Mouse (Mus musculus): ENCODE results near the gene Barhl1. TPM values are rescaled to one million over a fixed set of nuclear protein-coding genes. Genes with fewer than 3 reads are reported as not detected.

The Barhl1 gene
- polyA plus RNA-seq, 1 experiment from 2014 or later: 0.06 TPM

- H3K27ac ChIP-seq (ENCODE audit: low read length): no peak overlapping the region
These were observed 36.5 kb upstream of the Barhl1 start for GRCm38 (mm10) chr2:28952981-28953380.

GRCm38 (mm10) chr2:28946312-28946711, 29.8 kb upstream of the Barhl1 start:
- Histone ChIP-seq H3K4me2 (replicated peaks; ENCODE audit: low read depth, low read length) (no peak overlapping the region), H3K36me3 (ENCODE audit: insufficient read depth, low read length) (no peaks in the 10 kb centered on the region), H3K27me3 (replicated peaks; ENCODE audit: insufficient read depth, low read length) (no peaks in the 10 kb centered on the region), H3K4me3 (ENCODE audit: low read depth, low read length) (no peak overlapping the region), H3K27ac (ENCODE audit: low read length) (no peak overlapping the region), H3K9me3 (ENCODE audit: low read length) (no peaks in the 10 kb centered on the region), H3K4me1 (ENCODE audit: insufficient read depth, low read depth, low read length) (no peaks in the 10 kb centered on the region), H3K9ac (replicated peaks; ENCODE audit: low read depth) (no peak overlapping the region)
- no peak for DNase-seq (ENCODE audit: low spot score)
- 70% methylated on average over 3 of the region's 3 CpGs for WGBS
- no peak for TF ChIP-seq EP300 (IDR thresholded peaks at IDR 0.05)
- no peak for TF ChIP-seq CTCF (IDR thresholded peaks at IDR 0.05)
- no peak for ATAC-seq

More at GRCm38 (mm10) chr2:28952981-28953380, 36.5 kb upstream of the Barhl1 start:
- Histone ChIP-seq H3K9ac (replicated peaks; ENCODE audit: low read depth) (no peak overlapping the region), H3K4me3 (ENCODE audit: low read depth, low read length) (no peak overlapping the region), H3K4me1 (ENCODE audit: insufficient read depth, low read depth, low read length) (no peaks in the 10 kb centered on the region), H3K4me2 (replicated peaks; ENCODE audit: low read depth, low read length) (no peak overlapping the region), H3K9me3 (ENCODE audit: low read length) (no peaks in the 10 kb centered on the region), H3K36me3 (ENCODE audit: insufficient read depth, low read length) (no peaks in the 10 kb centered on the region), H3K27me3 (replicated peaks; ENCODE audit: insufficient read depth, low read length) (no peaks in the 10 kb centered on the region)
- DNase-seq (ENCODE audit: low spot score) (no peak), ATAC-seq (no peak)
- 43% methylated on average over 8 of the region's 8 CpGs for WGBS
- TF ChIP-seq EP300 (IDR thresholded peaks at IDR 0.05): no peak

- no peaks in the 10 kb centered on the region for H3K4me1 ChIP-seq (ENCODE audit: insufficient read depth, low read depth, low read length)
- H3K9ac ChIP-seq (replicated peaks; ENCODE audit: low read depth): no peak overlapping the region
- ATAC-seq (no peak), DNase-seq (ENCODE audit: low spot score) (no peak)
- no peaks in the 10 kb centered on the region for H3K9me3 ChIP-seq (ENCODE audit: low read length)
- no peak overlapping the region for H3K4me2 ChIP-seq (replicated peaks; ENCODE audit: low read depth, low read length)
- no peaks in the 10 kb centered on the region for H3K27me3 ChIP-seq (replicated peaks; ENCODE audit: insufficient read depth, low read length)
- H3K27ac ChIP-seq (ENCODE audit: low read length): no peak overlapping the region
- WGBS: 68% methylated on average over 6 of the region's 6 CpGs
- no peaks in the 10 kb centered on the region for H3K36me3 ChIP-seq (ENCODE audit: insufficient read depth, low read length)
- no peak for TF ChIP-seq CTCF (IDR thresholded peaks at IDR 0.05)
- no peak for TF ChIP-seq EP300 (IDR thresholded peaks at IDR 0.05)
- H3K4me3 ChIP-seq (ENCODE audit: low read depth, low read length): no peak overlapping the region
These were observed 28.9 kb upstream of the Barhl1 start for GRCm38 (mm10) chr2:28945388-28945787.

- TF ChIP-seq EP300 (IDR thresholded peaks at IDR 0.05) (no peak), CTCF (IDR thresholded peaks at IDR 0.05) (no peak)
- Histone ChIP-seq H3K4me3 (ENCODE audit: low read depth, low read length) (no peak overlapping the region), H3K9me3 (ENCODE audit: low read length) (no peaks in the 10 kb centered on the region), H3K4me1 (ENCODE audit: insufficient read depth, low read depth, low read length) (no peaks in the 10 kb centered on the region), H3K4me2 (replicated peaks; ENCODE audit: low read depth, low read length) (no peak overlapping the region), H3K36me3 (ENCODE audit: insufficient read depth, low read length) (no peaks in the 10 kb centered on the region), H3K27me3 (replicated peaks; ENCODE audit: insufficient read depth, low read length) (no peaks in the 10 kb centered on the region), H3K27ac (ENCODE audit: low read length) (no peak overlapping the region), H3K9ac (replicated peaks; ENCODE audit: low read depth) (no peak overlapping the region)
- no peak for DNase-seq (ENCODE audit: low spot score)
- 55% methylated on average over 30 of the region's 30 CpGs for WGBS
- ATAC-seq: no peak
These were observed 27.4 kb upstream of the Barhl1 start for GRCm38 (mm10) chr2:28943666-28944516.

- Histone ChIP-seq H3K4me1 (ENCODE audit: insufficient read depth, low read depth, low read length) (no peaks in the 10 kb centered on the region), H3K4me2 (replicated peaks; ENCODE audit: low read depth, low read length) (no peak overlapping the region), H3K27me3 (replicated peaks; ENCODE audit: insufficient read depth, low read length) (no peaks in the 10 kb centered on the region), H3K36me3 (ENCODE audit: insufficient read depth, low read length) (no peaks in the 10 kb centered on the region), H3K27ac (ENCODE audit: low read length) (no peak overlapping the region), H3K9ac (replicated peaks; ENCODE audit: low read depth) (no peak overlapping the region), H3K9me3 (ENCODE audit: low read length) (no peaks in the 10 kb centered on the region), H3K4me3 (ENCODE audit: low read depth, low read length) (no peak overlapping the region)
- TF ChIP-seq EP300 (IDR thresholded peaks at IDR 0.05) (no peak), CTCF (IDR thresholded peaks at IDR 0.05) (no peak)
- DNase-seq (ENCODE audit: low spot score): no peak
- 57% methylated on average over 7 of the region's 7 CpGs for WGBS
- no peak for ATAC-seq
These were observed 22.5 kb upstream of the Barhl1 start for GRCm38 (mm10) chr2:28938997-28939396.

GRCm38 (mm10) chr2:28930571-28930970, 14.1 kb upstream of the Barhl1 start:
- TF ChIP-seq EP300 (IDR thresholded peaks at IDR 0.05) (no peak), CTCF (IDR thresholded peaks at IDR 0.05) (peak; percentile 32)
- no peak overlapping the region for H3K27ac ChIP-seq (ENCODE audit: low read length)
- no peak for DNase-seq (ENCODE audit: low spot score)
- no peak overlapping the region for H3K9ac ChIP-seq (replicated peaks; ENCODE audit: low read depth)
- ATAC-seq: no peak
- no peaks in the 10 kb centered on the region for H3K27me3 ChIP-seq (replicated peaks; ENCODE audit: insufficient read depth, low read length)
- H3K9me3 ChIP-seq (ENCODE audit: low read length): no peaks in the 10 kb centered on the region
- WGBS: 88% methylated on average over 3 of the region's 3 CpGs
- no peak overlapping the region for H3K4me2 ChIP-seq (replicated peaks; ENCODE audit: low read depth, low read length)
- H3K36me3 ChIP-seq (ENCODE audit: insufficient read depth, low read length): no peaks in the 10 kb centered on the region
- no peaks in the 10 kb centered on the region for H3K4me1 ChIP-seq (ENCODE audit: insufficient read depth, low read depth, low read length)
- no peak overlapping the region for H3K4me3 ChIP-seq (ENCODE audit: low read depth, low read length)

All from lung, postnatal 0 days (tissue).